Mouse (Mus musculus): ENCODE results near the gene Ppp1r1b.

The Ppp1r1b gene

GRCm38 (mm10) chr11:98348083-98348961 lies at the start of gene Ppp1r1b:
Gene Ppp1r1b (plus strand): TSS chr11:98348404.
- in situ Hi-C loops (cut with MboI, MseI), result no loop called here

- in situ Hi-C loops (cut with MboI, MseI), result no loop called here
Observed at GRCm38 (mm10) chr11:98298484-98299205, 49.6 kb upstream of the Ppp1r1b start.

- in situ Hi-C loops (cut with MboI, MseI), result loop anchor here in 1 of 2 experiments (25.0 kb wide), 1 partner anchor 752 kb away; no protein-coding TSS in a partner anchor
Observed at GRCm38 (mm10) chr11:98313790-98314323, 34.3 kb upstream of the Ppp1r1b start.

GRCm38 (mm10) chr11:98317479-98317878 lies 30.7 kb upstream of the Ppp1r1b start:
- in situ Hi-C loops (cut with MboI, MseI), result loop anchor here in 1 of 2 experiments (25.0 kb wide), 1 partner anchor 755 kb away; no protein-coding TSS in a partner anchor

- in situ Hi-C loops (cut with MboI, MseI), result loop anchor here in 1 of 2 experiments (25.0 kb wide), 1 partner anchor 756 kb away; no protein-coding TSS in a partner anchor
Observed at GRCm38 (mm10) chr11:98318421-98319116, 29.6 kb upstream of the Ppp1r1b start.

GRCm38 (mm10) chr11:98319120-98319519 lies 29.1 kb upstream of the Ppp1r1b start:
- in situ Hi-C loops (cut with MboI, MseI), result loop anchor here in 1 of 2 experiments (25.0 kb wide), 1 partner anchor 757 kb away; no protein-coding TSS in a partner anchor

- in situ Hi-C loops (cut with MboI, MseI), result loop anchor here in 1 of 2 experiments (25.0 kb wide), 1 partner anchor 757 kb away; no protein-coding TSS in a partner anchor
Observed at GRCm38 (mm10) chr11:98319544-98319943, 28.7 kb upstream of the Ppp1r1b start.

GRCm38 (mm10) chr11:98319944-98320343 lies 28.3 kb upstream of the Ppp1r1b start:
- in situ Hi-C loops (cut with MboI, MseI), result loop anchor here in 1 of 2 experiments (25.0 kb wide), 1 partner anchor 758 kb away; no protein-coding TSS in a partner anchor

GRCm38 (mm10) chr11:98320381-98320780 lies 27.8 kb upstream of the Ppp1r1b start:
- in situ Hi-C loops (cut with MboI, MseI), result loop anchor here in 1 of 2 experiments (25.0 kb wide), 1 partner anchor 758 kb away; no protein-coding TSS in a partner anchor

GRCm38 (mm10) chr11:98320806-98321676 lies 27.2 kb upstream of the Ppp1r1b start:
- in situ Hi-C loops (cut with MboI, MseI), result loop anchor here in 1 of 2 experiments (25.0 kb wide), 1 partner anchor 759 kb away; no protein-coding TSS in a partner anchor

- in situ Hi-C loops (cut with MboI, MseI), result loop anchor here in 1 of 2 experiments (25.0 kb wide), 1 partner anchor 759 kb away; no protein-coding TSS in a partner anchor
Observed at GRCm38 (mm10) chr11:98321677-98322003, 26.6 kb upstream of the Ppp1r1b start.

GRCm38 (mm10) chr11:98322159-98322558 lies 26.0 kb upstream of the Ppp1r1b start:
- in situ Hi-C loops (cut with MboI, MseI), result loop anchor here in 1 of 2 experiments (25.0 kb wide), 1 partner anchor 760 kb away; no protein-coding TSS in a partner anchor

GRCm38 (mm10) chr11:98323136-98323866 lies 24.9 kb upstream of the Ppp1r1b start:
- in situ Hi-C loops (cut with MboI, MseI), result loop anchor here in 1 of 2 experiments (25.0 kb wide), 1 partner anchor 761 kb away; no protein-coding TSS in a partner anchor

GRCm38 (mm10) chr11:98323933-98324332 lies 24.3 kb upstream of the Ppp1r1b start:
- in situ Hi-C loops (cut with MboI, MseI), result loop anchor here in 1 of 2 experiments (25.0 kb wide), 1 partner anchor 762 kb away; no protein-coding TSS in a partner anchor

GRCm38 (mm10) chr11:98325191-98325820 lies 22.9 kb upstream of the Ppp1r1b start:
- in situ Hi-C loops (cut with MboI, MseI), result no loop called here

- in situ Hi-C loops (cut with MboI, MseI), result no loop called here
Observed at GRCm38 (mm10) chr11:98325821-98326218, 22.4 kb upstream of the Ppp1r1b start.

GRCm38 (mm10) chr11:98326741-98327135 lies 21.5 kb upstream of the Ppp1r1b start:
- in situ Hi-C loops (cut with MboI, MseI), result no loop called here
